Mouse (Mus musculus): ENCODE measurements around the gene Hap1. TPM values are rescaled to one million over a fixed set of nuclear protein-coding genes. Genes with fewer than 3 reads are reported as not detected.
A peak's percentile ranks its signal among the peaks of the same experiment; 100 is the strongest.

The Hap1 gene
- polyA plus RNA-seq, 1 experiment: 76.5 TPM

GRCm38 (mm10) chr11:100391081-100391883, 35.4 kb upstream of the Hap1 start:
- H3K4me1 ChIP-seq (ENCODE audit: control insufficient read depth, insufficient read depth, low read length): peaks cover 13% of the 10 kb centered on the region
- H3K4me3 ChIP-seq (ENCODE audit: insufficient read depth, low read length): no peak overlapping the region
- peak overlapping the region; percentile 55 for H3K27ac ChIP-seq (ENCODE audit: insufficient read depth, low read length)
- TF ChIP-seq CTCF (IDR thresholded peaks at IDR 0.05; ENCODE audit: extremely low read depth, insufficient read depth, low read length): no peak
- TF ChIP-seq POLR2A (IDR thresholded peaks at IDR 0.05; ENCODE audit: extremely low read depth, insufficient read depth, low read length): no peak

GRCm38 (mm10) chr11:100389931-100390445, 34.1 kb upstream of the Hap1 start:
- TF ChIP-seq CTCF (IDR thresholded peaks at IDR 0.05; ENCODE audit: extremely low read depth, insufficient read depth, low read length): no peak
- no peak for TF ChIP-seq POLR2A (IDR thresholded peaks at IDR 0.05; ENCODE audit: extremely low read depth, insufficient read depth, low read length)
- no peak overlapping the region for H3K4me3 ChIP-seq (ENCODE audit: insufficient read depth, low read length)
- H3K4me1 ChIP-seq (ENCODE audit: control insufficient read depth, insufficient read depth, low read length): peaks cover 9% of the 10 kb centered on the region
- H3K27ac ChIP-seq (ENCODE audit: insufficient read depth, low read length): peak overlapping the region; percentile 69

- TF ChIP-seq CTCF (IDR thresholded peaks at IDR 0.05; ENCODE audit: extremely low read depth, insufficient read depth, low read length): no peak
- no peak for TF ChIP-seq POLR2A (IDR thresholded peaks at IDR 0.05; ENCODE audit: extremely low read depth, insufficient read depth, low read length)
- Histone ChIP-seq H3K4me1 (ENCODE audit: control insufficient read depth, insufficient read depth, low read length) (peaks cover 6% of the 10 kb centered on the region), H3K4me3 (ENCODE audit: insufficient read depth, low read length) (no peak overlapping the region), H3K27ac (ENCODE audit: insufficient read depth, low read length) (peak overlapping the region; percentile 32; the same call in 1 of the 2 replicates)
Observed at GRCm38 (mm10) chr11:100388588-100388987, 32.7 kb upstream of the Hap1 start.

- H3K27ac ChIP-seq (ENCODE audit: insufficient read depth, low read length): no peak overlapping the region
- no peak overlapping the region for H3K4me3 ChIP-seq (ENCODE audit: insufficient read depth, low read length)
- peaks cover 4% of the 10 kb centered on the region; the same call in 1 of the 2 replicates for H3K4me1 ChIP-seq (ENCODE audit: control insufficient read depth, insufficient read depth, low read length)
- TF ChIP-seq CTCF (IDR thresholded peaks at IDR 0.05; ENCODE audit: extremely low read depth, insufficient read depth, low read length): no peak
Observed at GRCm38 (mm10) chr11:100387589-100388375, 31.9 kb upstream of the Hap1 start.

GRCm38 (mm10) chr11:100387111-100387510, 31.2 kb upstream of the Hap1 start:
- H3K27ac ChIP-seq (ENCODE audit: insufficient read depth, low read length): no peak overlapping the region
- H3K4me3 ChIP-seq (ENCODE audit: insufficient read depth, low read length): no peak overlapping the region
- TF ChIP-seq CTCF (IDR thresholded peaks at IDR 0.05; ENCODE audit: extremely low read depth, insufficient read depth, low read length): no peak
- TF ChIP-seq POLR2A (IDR thresholded peaks at IDR 0.05; ENCODE audit: extremely low read depth, insufficient read depth, low read length): no peak
- H3K4me1 ChIP-seq (ENCODE audit: control insufficient read depth, insufficient read depth, low read length): peaks cover 4% of the 10 kb centered on the region; the same call in 1 of the 2 replicates

- no peak overlapping the region for H3K4me3 ChIP-seq (ENCODE audit: insufficient read depth, low read length)
- TF ChIP-seq CTCF (IDR thresholded peaks at IDR 0.05; ENCODE audit: extremely low read depth, insufficient read depth, low read length) (no peak), POLR2A (IDR thresholded peaks at IDR 0.05; ENCODE audit: extremely low read depth, insufficient read depth, low read length) (no peak)
- H3K27ac ChIP-seq (ENCODE audit: insufficient read depth, low read length): no peak overlapping the region
- peaks cover 4% of the 10 kb centered on the region; the same call in 1 of the 2 replicates for H3K4me1 ChIP-seq (ENCODE audit: control insufficient read depth, insufficient read depth, low read length)
Observed at GRCm38 (mm10) chr11:100386586-100386985, 30.7 kb upstream of the Hap1 start.

GRCm38 (mm10) chr11:100385016-100385415, 29.1 kb upstream of the Hap1 start:
- Histone ChIP-seq H3K4me3 (ENCODE audit: insufficient read depth, low read length) (no peak overlapping the region), H3K4me1 (ENCODE audit: control insufficient read depth, insufficient read depth, low read length) (peaks cover 4% of the 10 kb centered on the region; the same call in 1 of the 2 replicates), H3K27ac (ENCODE audit: insufficient read depth, low read length) (no peak overlapping the region)
- TF ChIP-seq CTCF (IDR thresholded peaks at IDR 0.05; ENCODE audit: extremely low read depth, insufficient read depth, low read length) (no peak), POLR2A (IDR thresholded peaks at IDR 0.05; ENCODE audit: extremely low read depth, insufficient read depth, low read length) (no peak)

GRCm38 (mm10) chr11:100382682-100383081, 26.8 kb upstream of the Hap1 start:
- H3K4me1 ChIP-seq (ENCODE audit: control insufficient read depth, insufficient read depth, low read length): no peaks in the 10 kb centered on the region
- no peak overlapping the region for H3K27ac ChIP-seq (ENCODE audit: insufficient read depth, low read length)
- TF ChIP-seq POLR2A (IDR thresholded peaks at IDR 0.05; ENCODE audit: extremely low read depth, insufficient read depth, low read length): no peak
- no peak for TF ChIP-seq CTCF (IDR thresholded peaks at IDR 0.05; ENCODE audit: extremely low read depth, insufficient read depth, low read length)
- H3K4me3 ChIP-seq (ENCODE audit: insufficient read depth, low read length): no peak overlapping the region

- Histone ChIP-seq H3K27ac (ENCODE audit: insufficient read depth, low read length) (no peak overlapping the region), H3K4me3 (ENCODE audit: insufficient read depth, low read length) (no peak overlapping the region), H3K4me1 (ENCODE audit: control insufficient read depth, insufficient read depth, low read length) (no peaks in the 10 kb centered on the region)
- TF ChIP-seq CTCF (IDR thresholded peaks at IDR 0.05; ENCODE audit: extremely low read depth, insufficient read depth, low read length) (no peak), POLR2A (IDR thresholded peaks at IDR 0.05; ENCODE audit: extremely low read depth, insufficient read depth, low read length) (no peak)
Observed at GRCm38 (mm10) chr11:100379311-100379710, 23.4 kb upstream of the Hap1 start.

Measured in cortical plate, adult 2 months (tissue).